Mouse (Mus musculus): ENCODE results near the gene Gm21789.
"Not testable (repeated sequence)": the region's sequence is repeated elsewhere in the genome, so short reads cannot be mapped to it uniquely, and the experiment has no call there.

Gene Gm21789

DNA sequence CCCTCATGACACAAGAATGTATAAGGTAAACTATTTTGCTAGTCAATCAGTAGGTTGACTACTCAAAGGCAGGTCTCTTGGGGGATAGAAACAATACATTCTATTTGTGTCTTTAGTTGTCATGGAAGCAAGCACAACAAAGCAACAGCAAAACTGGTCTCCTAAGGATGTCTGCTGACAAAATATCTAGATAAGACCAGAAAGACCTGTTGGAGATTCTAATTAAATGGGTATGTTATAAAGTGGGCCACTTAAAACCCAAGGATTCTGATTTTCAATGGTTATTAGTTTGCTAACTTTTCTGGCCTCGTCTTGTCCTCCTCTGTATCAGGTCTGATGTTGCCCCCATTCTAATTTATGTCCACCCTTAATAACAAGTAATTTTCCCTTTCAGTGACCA, at the start of gene Gm21789:
Gene Gm21789 (plus strand): TSS at position 301 of the 400 bp plus-strand sequence.
- in situ Hi-C loops (cut with MboI, MseI): not testable (repeated sequence)

DNA sequence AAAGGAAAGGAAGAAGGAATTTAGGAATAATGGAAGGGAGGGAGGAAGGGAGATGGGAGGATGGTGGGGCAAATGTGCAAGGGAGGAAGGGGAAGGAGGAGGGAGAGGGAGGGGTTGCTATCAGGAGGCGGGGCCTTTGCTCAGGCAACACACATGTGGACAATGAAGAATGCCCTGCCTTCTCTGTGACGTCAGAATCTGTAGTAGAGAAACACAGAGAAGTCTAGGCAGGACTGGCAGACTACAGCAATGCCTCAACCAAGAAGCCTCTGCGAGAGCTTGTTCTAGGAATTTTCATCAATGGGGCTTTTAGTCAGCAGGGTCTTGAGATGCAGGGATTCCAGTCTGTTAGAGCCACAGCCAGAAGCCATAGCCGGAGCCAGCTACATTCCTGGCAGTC, 47.2 kb upstream of the Gm21789 start, which contains the start of gene Btbd35f30:
Gene Btbd35f30 (plus strand): TSS at position 301 of the 400 bp plus-strand sequence.
- in situ Hi-C loops (cut with MboI, MseI): not testable (repeated sequence)

DNA sequence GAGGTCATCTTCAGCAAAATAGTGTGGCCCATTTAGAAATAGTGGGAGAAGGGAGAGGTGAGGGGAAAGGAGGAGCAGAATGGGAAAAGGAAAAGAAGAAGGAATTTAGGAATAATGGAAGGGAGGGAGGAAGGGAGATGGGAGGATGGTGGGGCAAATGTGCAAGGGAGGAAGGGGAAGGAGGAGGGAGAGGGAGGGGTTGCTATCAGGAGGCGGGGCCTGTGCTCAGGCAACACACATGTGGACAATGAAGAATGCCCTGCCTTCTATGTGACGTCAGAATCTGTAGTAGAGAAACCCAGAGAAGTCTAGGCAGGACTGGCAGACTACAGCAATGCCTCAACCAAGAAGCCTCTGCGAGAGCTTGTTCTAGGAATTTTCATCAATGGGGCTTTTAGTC, 32.0 kb downstream of the Gm21789 start, which contains the start of gene Btbd35f5:
Gene Btbd35f5 (plus strand): TSS at position 301 of the 400 bp plus-strand sequence.
- in situ Hi-C loops (cut with MboI, MseI): loop anchor here (25.0 kb wide), 1 partner anchor 1014 kb away; the partner anchor contains the start of gene Gm21870

Measured in T-helper 2 cell (primary cell).